Mouse (Mus musculus) liver, adult 2 months (tissue): ENCODE data around the gene Ube2a.

ENCODE experiments used
- CTCF ChIP-seq: fragments of 200-500 bp; IDR thresholded peaks from 2 replicates; pipeline ENCODE4 v1.5.1; 2011; ENCODE audit warnings: low read depth, low read length, control low read depth
- POLR2A ChIP-seq: fragments of 200-500 bp; IDR thresholded peaks from 2 replicates; pipeline ENCODE4 v1.6.1; 2011; ENCODE audit warnings: low read length, control low read depth; ENCODE audit not compliant: insufficient read depth; ENCODE audit errors: extremely low read depth

GRCm38 (mm10) chrX:36864609-36865328 lies 8.9 kb upstream of the Ube2a start:
- TF ChIP-seq POLR2A (no peak), CTCF (no peak)
